Mouse (Mus musculus) frontal cortex, adult 2 months (tissue): ENCODE measurements at regions not wholly inside any gene's neighbourhood (a gene's known extent, or its start where the extent isn't known, plus 50 kb on each side); places are given as distances from the start of the nearest gene placed in this dataset.

Experiments used
- DNase-seq, 2 experiments: peaks; one replicate each; pipeline ENCODE4 v3.0.0; 2022; ENCODE audit warnings: low spot score in 1 of 2; ENCODE audit errors: extremely low spot score in 1 of 2

- DNase-seq: peak; percentile 85 to 93
Observed at GRCm38 (mm10) chr2:30718329-30718675, 85.2 kb downstream of the 1700001O22Rik start.

- DNase-seq: peak in 1 of 2 experiments; percentile 74
Observed at GRCm38 (mm10) chr2:30717566-30718328, 85.7 kb downstream of the 1700001O22Rik start.

- DNase-seq: no peak
Observed at GRCm38 (mm10) chr2:30716580-30717565, 86.6 kb downstream of the 1700001O22Rik start.

GRCm38 (mm10) chr2:30715720-30716310 lies 87.6 kb downstream of the 1700001O22Rik start:
- DNase-seq: no peak

GRCm38 (mm10) chr2:30713535-30713934 lies 89.9 kb downstream of the 1700001O22Rik start:
- DNase-seq: no peak

- no peak for DNase-seq
Observed at GRCm38 (mm10) chr2:30712841-30713401, 90.5 kb downstream of the 1700001O22Rik start.

- peak in 1 of 2 experiments; percentile 92 for DNase-seq
Observed at GRCm38 (mm10) chr2:30711853-30712498, 91.5 kb downstream of the 1700001O22Rik start.

- no peak for DNase-seq
Observed at GRCm38 (mm10) chr2:30711476-30711852, 92.0 kb downstream of the 1700001O22Rik start.

GRCm38 (mm10) chr2:30710895-30711294 lies 92.6 kb downstream of the 1700001O22Rik start:
- no peak for DNase-seq

GRCm38 (mm10) chr2:30709386-30709884 lies 94.0 kb downstream of the 1700001O22Rik start:
- no peak for DNase-seq

- DNase-seq: no peak
Observed at GRCm38 (mm10) chr2:30708762-30709385, 94.6 kb downstream of the 1700001O22Rik start.

- peak in 1 of 2 experiments; percentile 87 for DNase-seq
Observed at GRCm38 (mm10) chr2:30708001-30708683, 95.3 kb downstream of the 1700001O22Rik start.

- DNase-seq: peak in 1 of 2 experiments; percentile 53
Observed at GRCm38 (mm10) chr2:30707099-30708000, 96.1 kb downstream of the 1700001O22Rik start.

- DNase-seq: no peak
Observed at GRCm38 (mm10) chr2:30706036-30706435, 97.4 kb downstream of the 1700001O22Rik start.

- no peak for DNase-seq
Observed at GRCm38 (mm10) chr2:30703308-30703707, 100.2 kb downstream of the 1700001O22Rik start.

- no peak for DNase-seq
Observed at GRCm38 (mm10) chr2:30702711-30703110, 100.8 kb downstream of the 1700001O22Rik start.

- no peak for DNase-seq
Observed at GRCm38 (mm10) chr2:30700890-30701289, 102.6 kb downstream of the 1700001O22Rik start.

- no peak for DNase-seq
Observed at GRCm38 (mm10) chr2:30700471-30700870, 103.0 kb downstream of the 1700001O22Rik start.
